Mouse (Mus musculus): ENCODE measurements around the gene AU015836. TPM values are rescaled to one million over a fixed set of nuclear protein-coding genes. Genes with fewer than 3 reads are reported as not detected.

Gene AU015836
- polyA plus RNA-seq (2015; fragmentation: Nextera tagmentation; extraction: Ambion mirVana), result not detected in 2 replicates

DNA sequence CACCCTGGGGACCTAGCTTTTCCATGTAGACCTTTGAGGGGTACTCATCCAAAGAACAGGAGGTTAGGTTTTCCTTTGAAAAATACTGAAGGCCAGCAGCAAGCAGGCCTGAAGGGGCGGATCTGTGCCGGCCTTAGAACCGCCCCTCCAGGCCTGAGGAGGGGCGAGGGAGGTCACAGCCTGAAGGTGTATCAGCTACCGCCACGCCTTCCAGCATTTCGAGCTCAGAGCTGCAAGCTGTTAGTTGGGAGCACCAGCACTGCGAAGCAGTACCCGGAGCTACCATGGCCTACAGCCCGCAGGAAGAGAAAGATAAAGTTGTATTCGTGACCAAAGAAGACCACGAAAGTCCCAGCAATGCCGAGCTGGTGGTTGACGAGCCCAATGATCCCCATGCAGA lies at the start of gene AU015836:
Gene AU015836, plus strand, starts transcription at position 216 of the 400 bp plus-strand sequence.

Other genes with a start within 250 kb of the AU015836 start
- gene Pdk3, start 136.5 kb upstream of the AU015836 start, polyA plus RNA-seq (2015; fragmentation: Nextera tagmentation; extraction: Ambion mirVana), result 46.6 and 47.1 TPM in 2 replicates
- 15.4 and 15.7 TPM in 2 replicates for gene Zfx, start 155.0 kb downstream of the AU015836 start, polyA plus RNA-seq (2015; fragmentation: Nextera tagmentation; extraction: Ambion mirVana)
- 20.7 and 21.0 TPM in 2 replicates for gene Eif2s3x, start 244.2 kb downstream of the AU015836 start, polyA plus RNA-seq (2015; fragmentation: Nextera tagmentation; extraction: Ambion mirVana)

Data from skeletal muscle tissue, postnatal 0 days (tissue).